ENCODE assay signal across 17 mouse cellular contexts in genomic region chr5:115495618-115496017, GRCm38 (mm10). TPM values are rescaled to one million over a fixed set of nuclear protein-coding genes. Genes with fewer than 3 reads are reported as not detected.
DNase-seq lines count a peak whose midpoint lies in the region; ATAC-seq and TF ChIP-seq lines count a peak whose summit lies in the region.
"Not testable (repeated sequence)": the region's sequence is repeated elsewhere in the genome, so short reads cannot be mapped to it uniquely, and the experiment has no call there.
"Had no signal": no experiment of that assay in that cellular context is flagged by ENCODE, and none has a peak within 500 bp of the region (broad histone marks: within the 10 kb centered on the region; RNA-seq: fewer than 3 reads in every experiment).

No protein-coding gene starts in this region.

- H3K4me1 ChIP-seq in ES-E14 (ENCODE audit: control insufficient read depth in 2 of 2, insufficient read depth in 2 of 2, low read length in 2 of 2, poor library complexity in 1 of 2) = peaks cover 0 to 10% of the 10 kb centered on the region in 2 experiments; a peak in 2 of 4 replicates
- not testable (repeated sequence) for H3K4me1 ChIP-seq in forebrain, postnatal 0 days (ENCODE audit: insufficient read depth); midbrain, embryonic 11.5 days (ENCODE audit: control insufficient read depth, insufficient read depth, low read length)

- not testable (repeated sequence) for H3K27ac ChIP-seq in ES-E14 (ENCODE audit: insufficient read depth, low read depth, low read length, poor library complexity, severe bottlenecking); forebrain, postnatal 0 days (ENCODE audit: low read depth, low read length); midbrain, embryonic 11.5 days (ENCODE audit: low read depth, low read length)

- WGBS in forebrain, postnatal 0 days = 72% methylated on average over 3 of the region's 3 CpGs
- 79% methylated on average over 3 of the region's 3 CpGs for WGBS in midbrain, embryonic 11.5 days

- H3K9me3 ChIP-seq in ES-E14 (ENCODE audit: control insufficient read depth, insufficient read depth, low read depth, low read length); forebrain, postnatal 0 days (ENCODE audit: low read length); midbrain, embryonic 11.5 days (ENCODE audit: control insufficient read depth, low read length): not testable (repeated sequence)

- not testable (repeated sequence) for TF ChIP-seq CTCF in forebrain, postnatal 0 days (IDR thresholded peaks at IDR 0.05; ENCODE audit: low read depth)

- H3K36me3 ChIP-seq in ES-E14 (ENCODE audit: control insufficient read depth, insufficient read depth, low read length, poor library complexity, severe bottlenecking); forebrain, postnatal 0 days (ENCODE audit: insufficient read depth); midbrain, embryonic 11.5 days (ENCODE audit: control insufficient read depth, insufficient read depth, low read length): not testable (repeated sequence)

- not testable (repeated sequence) for H3K9ac ChIP-seq in ES-E14 (ENCODE audit: insufficient read depth, low read depth, low read length, poor library complexity, severe bottlenecking); forebrain, postnatal 0 days; midbrain, embryonic 11.5 days (ENCODE audit: low read length)

- H3K4me3 ChIP-seq in ES-E14 (ENCODE audit: insufficient read depth in 1 of 2, low read depth in 1 of 2, low read length in 2 of 2, poor library complexity in 1 of 2, severe bottlenecking in 1 of 2); forebrain, postnatal 0 days (ENCODE audit: low read depth, low read length); midbrain, embryonic 11.5 days (ENCODE audit: low read depth, low read length): not testable (repeated sequence)

- ATAC-seq in forebrain, postnatal 0 days = peak; percentile 75; the same call in 1 of the 2 replicates
- not testable (repeated sequence) for ATAC-seq in midbrain, embryonic 11.5 days (ENCODE audit: low FRiP score)

- not testable (repeated sequence) for DNase-seq in ES-E14 (ENCODE audit: low read depth, low spot score); forebrain, postnatal 0 days
- peak; percentile 70 for DNase-seq in ZHBTc4 (ENCODE audit: low read depth, low spot score)
- DNase-seq in midbrain, embryonic 11.5 days (ENCODE audit: low spot score, missing footprints) = peak; percentile 21

- H3K27me3 ChIP-seq in forebrain, postnatal 0 days (ENCODE audit: insufficient read depth, low read length); midbrain, embryonic 11.5 days (ENCODE audit: control insufficient read depth, insufficient read depth, low read length): not testable (repeated sequence)

- in situ Hi-C loops in ES-E14 (cut with MboI; ENCODE audit: low sequenced_read_pairs in 2 of 2, unreplicated experiment in 2 of 2) = not testable (repeated sequence)

- H3K4me2 ChIP-seq in forebrain, postnatal 0 days (ENCODE audit: low read depth); midbrain, embryonic 11.5 days: not testable (repeated sequence)

TF ChIP-seq in ES-E14, 5 proteins besides CTCF, POLR2A, EP300 and RAD21:
- TF ChIP-seq ZNF384 (IDR thresholded peaks at IDR 0.05; ENCODE audit: low read depth, low read length) = peak; percentile 67; the same call in 1 of the 2 replicates

RNA-seq across cellular contexts. Expression of gene Pxn, which starts 10.9 kb away (rescaled TPM):
- total RNA-seq in ES-E14 (2012; rRNA removed) = 25.5 and 29.4 TPM in 2 replicates
- 23.5 and 29.8 TPM in 2 replicates for total RNA-seq in forebrain, postnatal 0 days (2014; rRNA removed)
- polyA plus RNA-seq in forebrain, postnatal 0 days (2015; fragmentation: Nextera tagmentation; extraction: Ambion mirVana) = 14.1 and 14.8 TPM in 2 replicates
- polyA plus RNA-seq in midbrain, embryonic 11.5 days (2014; fragmentation: Nextera tagmentation; extraction: Ambion mirVana) = 7.3 and 7.7 TPM in 2 replicates

RNA-seq across cellular contexts. Expression of gene Sirt4, which starts 11.1 kb away (rescaled TPM):
- total RNA-seq in ES-E14 (2012; rRNA removed) = 15.3 and 25.7 TPM in 2 replicates
- total RNA-seq in forebrain, postnatal 0 days (2014; rRNA removed) = 34.5 and 36.3 TPM in 2 replicates
- 18.3 and 18.8 TPM in 2 replicates for polyA plus RNA-seq in forebrain, postnatal 0 days (2015; fragmentation: Nextera tagmentation; extraction: Ambion mirVana)
- 16.2 and 18.9 TPM in 2 replicates for polyA plus RNA-seq in midbrain, embryonic 11.5 days (2014; fragmentation: Nextera tagmentation; extraction: Ambion mirVana)

RNA-seq across cellular contexts. Expression of gene Pla2g1b, which starts 29.6 kb away (rescaled TPM):
- 31.1 and 36.6 TPM in 2 replicates for total RNA-seq in ES-E14 (2012; rRNA removed)
- not detected in 2 replicates for total RNA-seq in forebrain, postnatal 0 days (2014; rRNA removed)
- polyA plus RNA-seq in forebrain, postnatal 0 days (2015; fragmentation: Nextera tagmentation; extraction: Ambion mirVana) = not detected in 2 replicates
- polyA plus RNA-seq in midbrain, embryonic 11.5 days (2014; fragmentation: Nextera tagmentation; extraction: Ambion mirVana) = not detected in 2 replicates
- total RNA-seq: adrenal gland, adult 2 months; adrenal gland, postnatal 10 days; adrenal gland, postnatal 25 days had no signal
- polyA plus RNA-seq: adrenal gland, adult 2 months; brain, embryonic 14.5 days; C2C12; cortical plate, adult 2 months; embryonic facial prominence, embryonic 10.5 days; embryonic facial prominence, embryonic 12.5 days; embryonic facial prominence, embryonic 14.5 days; forebrain, embryonic 11.5 days; forebrain, embryonic 13.5 days; forebrain, embryonic 15.5 days; frontal cortex, adult 2 months had no signal

Comparison
In these comparisons a context has a peak if more than half of its experiments do, and no peak if none do; other contexts are left out.
1. RNA of gene Pla2g1b, which starts 29.6 kb away (total RNA-seq): 31.1 to 36.6 TPM in ES-E14; not detected in forebrain, postnatal 0 days; every median in the first group is over 10 times any median in the second.